Comparison of ENCODE assay signal across 14 mouse cellular contexts in genomic region chr15:10706414-10706813, GRCm38 (mm10).
"Had no signal": no experiment of that assay in that cellular context is flagged by ENCODE, and none has a peak within 500 bp of the region (broad histone marks: within the 10 kb centered on the region; RNA-seq: fewer than 3 reads in every experiment).

No protein-coding gene starts in this region.

- ATAC-seq: midbrain, embryonic 16.5 days had no signal

- H3K9ac ChIP-seq: limb, embryonic 12.5 days; liver, embryonic 14.5 days had no signal

- H3K9me3 ChIP-seq: midbrain, embryonic 10.5 days had no signal

- H3K4me3 ChIP-seq: limb, embryonic 12.5 days; midbrain, embryonic 10.5 days had no signal

- H3K27ac ChIP-seq: kidney, postnatal 0 days; limb, embryonic 12.5 days; liver, embryonic 14.5 days; midbrain, embryonic 10.5 days had no signal

- H3K27me3 ChIP-seq: limb, embryonic 12.5 days had no signal

- H3K4me2 ChIP-seq: limb, embryonic 12.5 days had no signal

- DNase-seq: kidney, adult 11 months; kidney, adult 9 months; kidney, postnatal 36 days; layer of hippocampus, adult 9-11 months; layer of hippocampus, postnatal 36 days; lung, adult 2 months; right cerebral cortex, adult 18-20 months; right cerebral cortex, postnatal 25 days; thymus, postnatal 36 days had no signal
